Mouse (Mus musculus) fat pad, adult 2 months (tissue): ENCODE measurements around the gene Tmem72.

Experiments used
- DNase-seq: peaks from one replicate; pipeline ENCODE4 v3.0.0-alpha.2; 2011; ENCODE audit warnings: low read depth, low spot score; ENCODE audit errors: extremely low read depth

The Tmem72 gene

DNA sequence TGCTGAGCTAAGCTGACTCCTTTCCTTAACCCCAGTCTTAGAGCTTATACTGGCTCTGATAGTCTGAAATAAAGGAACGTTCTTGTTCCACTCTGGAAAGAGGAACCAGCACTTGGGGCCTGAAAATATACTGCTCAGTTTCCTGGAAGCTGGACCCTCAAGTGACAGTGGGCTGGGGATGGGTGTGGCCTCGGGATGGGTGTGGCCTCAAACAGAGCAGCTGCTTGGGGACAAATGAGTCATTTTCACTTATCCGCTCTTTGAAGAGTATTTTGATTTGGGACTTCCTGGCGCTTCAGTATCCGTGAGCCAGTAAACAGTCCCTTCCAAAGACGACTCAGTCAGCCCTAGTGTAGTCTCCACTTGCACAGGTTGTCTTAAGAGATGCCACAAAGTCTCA, 34.4 kb downstream of the Tmem72 start:
- no peak for DNase-seq

DNA sequence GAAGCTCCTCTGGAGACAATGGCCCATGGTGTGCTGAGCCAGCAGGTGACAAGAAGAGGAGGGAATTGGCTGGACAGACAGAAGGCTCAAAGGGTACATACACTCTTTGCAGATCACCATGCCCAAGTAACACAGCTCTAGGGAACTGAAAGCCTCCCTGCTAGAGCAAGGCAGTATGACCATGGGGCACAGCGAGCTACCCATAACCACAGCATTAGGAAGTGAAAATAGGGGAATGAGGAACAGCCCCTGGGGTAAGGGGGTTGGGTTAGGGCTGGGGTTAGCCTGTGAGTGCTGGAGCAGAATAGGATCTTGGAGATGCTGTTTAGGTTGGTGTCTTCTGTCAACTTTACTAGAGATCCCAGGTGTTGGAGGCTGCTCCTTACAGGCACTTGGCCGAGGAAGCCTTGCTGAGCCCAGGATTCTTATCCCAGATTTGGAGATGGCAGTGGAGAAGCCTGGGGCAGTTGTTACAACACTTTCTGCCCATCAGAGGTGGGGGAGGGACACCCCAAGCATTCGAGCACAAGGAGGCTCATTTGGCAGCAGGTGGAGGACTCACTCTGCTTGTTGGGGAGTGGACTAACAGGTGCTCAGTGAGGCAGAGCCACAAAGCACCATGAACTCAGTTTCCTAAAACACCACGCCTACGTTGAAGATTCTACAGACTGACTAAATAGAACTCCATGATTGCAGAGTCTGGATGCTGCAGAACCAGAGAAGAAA, 37.0 kb downstream of the Tmem72 start:
- no peak for DNase-seq

DNA sequence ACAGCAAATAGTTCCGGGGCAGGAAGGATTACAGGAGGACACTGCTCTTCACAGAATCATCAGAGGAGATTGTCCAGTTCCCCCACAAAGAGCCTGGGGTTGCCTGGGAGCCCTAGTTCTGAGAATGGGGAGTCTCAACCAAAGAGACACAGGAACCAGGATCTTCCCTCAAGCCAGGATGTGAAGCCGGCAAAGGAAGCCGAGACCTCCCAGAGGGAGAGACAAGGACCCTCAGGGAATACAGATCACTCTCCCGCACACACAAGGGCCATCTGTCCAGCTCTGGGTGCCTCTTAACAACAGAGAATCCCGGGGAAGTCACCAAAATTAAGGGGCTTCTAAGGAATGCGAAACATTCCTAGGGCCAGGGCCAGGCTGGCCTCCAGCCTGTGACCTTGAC, 39.4 kb downstream of the Tmem72 start:
- no peak for DNase-seq

DNA sequence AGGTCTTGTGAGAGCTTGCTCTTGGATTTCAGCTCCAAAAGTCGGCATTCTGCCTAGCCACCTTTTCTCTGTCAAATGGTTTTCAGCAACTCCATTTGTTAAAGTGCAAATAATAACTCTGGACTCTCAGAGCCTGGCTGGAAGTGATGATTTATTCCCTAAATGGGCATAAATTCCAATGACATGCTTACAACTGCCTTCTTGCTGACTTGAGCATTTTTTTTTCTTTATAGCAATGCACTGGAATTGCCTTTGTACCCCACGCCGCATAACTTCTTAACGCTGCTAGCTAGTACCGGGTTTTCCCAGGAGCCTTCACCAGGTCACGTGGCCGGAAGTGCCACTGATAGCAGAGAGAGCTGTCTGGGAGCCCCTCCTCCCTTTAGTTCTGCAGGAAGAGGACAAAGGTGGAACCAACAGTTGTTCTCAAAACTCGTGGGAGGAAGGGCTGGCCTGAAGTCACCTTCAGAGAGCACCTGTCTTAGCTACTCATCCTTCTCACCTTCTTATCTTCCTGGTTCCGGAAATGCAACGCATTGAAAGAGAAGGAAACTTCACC, 40.3 kb downstream of the Tmem72 start:
- DNase-seq = no peak

DNA sequence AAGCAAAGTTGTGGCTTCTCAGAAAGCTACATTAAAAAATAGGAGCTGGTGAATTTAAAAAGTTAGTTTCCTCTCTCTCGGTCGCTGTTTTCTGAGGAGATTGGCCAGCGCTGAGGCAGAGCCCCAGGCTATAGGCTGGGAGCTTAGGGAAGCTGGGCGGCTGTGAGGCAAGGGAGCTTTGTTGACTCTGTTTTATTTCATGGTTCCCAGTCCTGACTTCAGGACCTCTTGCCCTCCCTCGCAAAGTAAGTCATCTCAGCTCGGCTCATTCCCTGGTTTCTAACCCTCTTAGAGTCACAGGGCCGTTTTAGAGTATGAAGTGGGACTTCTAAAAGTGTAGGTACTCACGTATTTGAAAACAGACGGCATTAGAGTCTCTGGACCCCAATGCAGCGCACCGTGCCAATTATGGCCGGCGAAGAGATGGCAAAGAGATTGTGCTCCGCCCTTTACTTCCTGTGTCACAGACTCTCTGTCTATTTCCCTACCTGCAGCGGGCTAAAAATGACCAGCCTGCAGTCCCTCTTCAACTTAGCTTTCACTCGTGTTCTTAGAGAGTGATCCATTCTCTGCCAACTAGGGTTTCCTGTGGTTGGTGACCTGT, 42.3 kb downstream of the Tmem72 start:
- DNase-seq = no peak

DNA sequence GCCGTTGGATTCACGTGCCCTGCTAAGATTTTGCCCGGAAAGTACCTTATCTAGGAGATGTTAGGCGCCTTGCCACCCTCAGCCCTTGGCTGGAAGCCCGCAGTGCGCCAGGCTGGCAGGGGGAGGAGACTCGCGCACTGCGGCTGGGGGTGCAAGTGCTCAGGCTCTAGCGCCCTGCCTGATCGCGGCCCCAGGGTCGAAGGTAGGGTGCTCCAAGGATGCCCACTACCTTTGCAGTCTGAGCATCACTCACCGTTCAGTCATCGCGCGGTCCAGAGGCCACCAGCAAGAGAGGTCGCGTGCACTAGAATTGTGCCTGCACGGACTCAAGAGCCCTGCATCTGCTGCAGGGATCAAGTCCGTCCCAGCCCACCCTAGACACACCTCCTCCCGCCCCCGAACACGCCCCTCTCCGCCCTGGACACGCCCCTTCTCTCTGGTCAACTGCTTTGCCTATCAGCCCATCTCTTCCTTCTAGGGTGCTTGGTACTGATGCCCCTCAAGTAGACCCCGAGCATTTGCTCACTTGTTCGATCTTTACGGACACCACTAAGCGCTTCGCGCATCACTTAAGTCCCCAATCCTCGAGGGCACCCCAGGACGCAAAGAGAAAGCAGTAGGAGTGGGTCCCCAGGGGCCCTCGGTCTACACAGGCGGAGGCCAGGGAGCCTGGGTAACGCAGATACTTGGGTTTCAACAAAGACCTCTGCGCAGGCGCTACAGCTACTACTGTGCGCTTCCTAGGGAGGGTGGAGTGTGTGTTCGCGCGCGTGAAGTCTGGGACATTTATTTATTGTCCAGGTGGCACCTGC, 43.0 kb downstream of the Tmem72 start, which contains the start of gene Rassf4:
Rassf4 (minus strand) TSS at position 482 of the 812 bp plus-strand sequence.
- no peak for DNase-seq

DNA sequence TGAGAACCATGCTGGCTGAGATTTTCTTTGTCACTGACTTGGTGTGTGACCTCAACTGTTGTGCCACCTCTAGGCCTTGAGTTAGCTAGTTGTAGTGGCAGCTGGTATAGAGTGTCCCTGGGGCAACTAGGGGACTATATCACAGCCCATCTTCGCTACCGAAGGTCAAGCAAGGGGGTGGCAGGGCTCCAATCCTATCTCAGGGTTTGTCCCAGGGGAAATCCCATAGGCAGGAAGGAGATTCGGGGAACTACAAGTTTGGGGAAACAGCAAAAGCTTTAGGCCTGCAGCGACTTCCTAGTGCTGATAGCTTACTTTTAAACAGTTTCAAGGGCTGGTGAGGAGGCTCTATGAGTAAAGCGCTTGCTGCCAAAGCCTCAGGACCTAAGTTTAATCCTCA, 44.4 kb downstream of the Tmem72 start:
- no peak for DNase-seq

DNA sequence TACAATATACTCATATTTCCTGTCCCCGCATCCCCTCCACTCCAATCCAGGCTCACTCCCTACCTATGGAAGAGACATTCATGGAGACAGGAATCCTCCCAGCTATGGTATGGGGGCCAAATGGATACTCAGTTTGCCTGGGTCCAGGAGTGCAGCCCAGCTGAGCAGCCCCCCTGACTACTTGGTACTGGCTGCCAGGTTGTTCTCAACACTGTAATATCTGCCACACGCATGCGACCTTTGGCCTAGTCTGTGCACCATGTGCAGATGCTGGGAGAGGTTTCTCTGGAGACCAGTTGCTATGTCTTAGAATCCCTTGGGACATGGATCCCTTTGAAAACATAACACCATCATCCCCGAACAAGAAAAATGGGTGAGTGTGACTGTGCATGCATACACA, 44.9 kb downstream of the Tmem72 start:
- DNase-seq = no peak

DNA sequence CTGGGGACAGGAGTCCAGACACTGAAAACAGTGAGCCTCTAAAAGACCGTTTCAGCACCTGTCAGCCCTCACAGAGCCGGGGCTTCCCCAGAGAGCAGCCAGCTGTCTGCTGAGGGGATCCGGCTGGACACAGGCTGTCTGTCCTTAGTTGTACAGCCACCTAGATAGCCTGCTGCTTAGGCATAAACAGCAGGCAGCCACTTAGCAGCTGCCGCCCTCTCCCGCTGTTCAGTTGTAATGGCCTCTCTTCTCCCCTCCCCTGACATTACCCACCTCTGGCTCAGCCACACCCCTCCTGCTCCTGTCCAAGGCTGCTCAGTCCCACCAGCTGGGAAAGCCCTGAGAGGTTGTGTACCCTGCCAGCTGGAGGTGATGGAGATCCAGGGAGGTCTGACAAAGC, 45.7 kb downstream of the Tmem72 start:
- DNase-seq = no peak

DNA sequence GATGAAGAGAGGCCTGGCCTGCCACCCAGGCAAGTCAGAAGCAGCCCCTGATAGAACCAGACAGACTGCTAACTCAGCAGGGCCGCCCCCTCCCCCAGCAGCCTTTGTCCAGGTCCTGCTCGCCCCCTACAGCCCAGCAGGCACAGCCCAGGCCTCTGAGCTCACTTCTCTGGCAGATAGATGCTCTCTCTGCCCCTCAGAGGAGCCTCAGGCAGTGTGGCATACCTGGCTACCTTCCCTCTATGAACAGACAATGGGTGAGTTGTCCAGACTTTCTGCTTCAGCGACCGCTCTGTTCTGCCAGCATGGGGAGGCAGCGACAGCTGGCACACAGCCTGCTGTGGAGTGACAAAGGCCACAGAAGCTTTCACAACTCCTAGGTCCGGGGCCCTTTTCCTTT, 46.6 kb downstream of the Tmem72 start:
- DNase-seq = no peak

DNA sequence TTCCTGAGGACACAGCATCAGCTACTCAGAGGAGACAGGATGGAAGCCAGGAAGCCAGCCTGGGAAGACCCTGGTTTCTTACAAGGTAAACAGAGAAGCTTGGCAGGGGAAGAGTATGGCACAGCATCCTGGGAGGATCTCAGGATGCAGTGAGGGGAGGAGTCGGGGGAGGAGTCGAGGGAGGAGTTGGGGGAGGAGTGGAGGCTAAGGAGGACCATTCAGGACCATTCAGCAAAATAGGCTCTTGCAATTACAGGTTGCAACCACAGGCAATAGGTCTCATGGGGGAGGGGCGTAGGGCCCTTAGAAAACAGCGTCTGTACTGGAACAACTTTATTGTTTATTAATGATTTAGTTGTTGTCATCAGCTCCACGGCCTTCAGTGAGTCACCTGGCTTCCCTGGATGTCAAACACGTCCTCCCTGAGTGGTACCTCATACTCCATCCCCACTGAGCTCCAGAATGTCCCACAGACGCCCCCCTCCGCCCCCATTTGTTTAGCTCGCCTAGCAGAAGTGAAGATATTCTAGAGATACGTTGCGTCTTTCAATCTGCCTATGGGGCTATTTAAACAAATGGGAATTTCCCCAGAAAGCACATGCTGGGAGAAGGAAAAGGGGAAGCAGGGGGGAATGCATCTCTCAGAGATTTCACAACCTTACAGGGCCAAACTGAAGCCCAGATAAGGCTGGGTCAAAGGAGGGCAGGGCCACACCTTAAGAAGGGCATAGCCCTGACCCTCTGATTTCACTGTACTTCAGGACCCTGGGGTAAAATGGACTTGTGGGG, 47.8 kb downstream of the Tmem72 start:
- DNase-seq = no peak

DNA sequence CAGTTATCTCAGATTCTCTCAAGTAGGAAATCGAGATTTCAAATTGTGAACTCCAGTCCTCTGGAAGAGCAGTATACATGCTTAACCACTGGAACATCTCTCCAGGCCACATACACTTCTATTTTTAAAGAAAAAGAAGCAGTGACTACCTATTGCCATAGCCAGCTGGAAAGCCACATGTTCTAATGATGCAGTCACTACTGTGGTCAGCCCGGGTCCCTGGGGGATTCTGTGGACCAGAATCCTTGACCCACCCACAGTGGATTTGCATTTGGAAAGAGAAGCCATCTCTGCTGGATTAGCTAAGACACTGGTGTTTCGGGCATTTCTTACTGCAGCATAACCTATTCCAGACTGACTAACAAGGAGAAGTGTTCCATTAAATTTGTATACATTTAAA, 49.3 kb downstream of the Tmem72 start:
- DNase-seq = no peak

DNA sequence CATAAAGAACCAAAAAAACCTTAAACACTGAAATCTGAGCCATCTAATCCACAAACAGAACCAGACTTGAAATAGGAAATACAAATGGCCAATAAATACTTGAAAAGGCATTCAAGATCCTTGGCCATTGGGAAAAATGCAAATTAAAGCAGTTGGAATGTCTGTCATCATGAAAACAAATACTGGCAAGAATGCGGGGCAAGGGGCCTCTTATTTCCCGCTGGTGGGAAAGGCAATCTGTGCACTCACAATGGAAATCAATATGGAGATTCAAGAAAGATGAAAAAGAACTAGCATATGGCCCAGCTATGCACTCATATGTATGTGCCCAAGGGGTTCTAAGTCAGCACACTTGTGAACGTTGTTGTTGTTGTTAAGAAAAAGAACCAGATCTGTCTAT, 49.8 kb downstream of the Tmem72 start:
- no peak for DNase-seq

DNA sequence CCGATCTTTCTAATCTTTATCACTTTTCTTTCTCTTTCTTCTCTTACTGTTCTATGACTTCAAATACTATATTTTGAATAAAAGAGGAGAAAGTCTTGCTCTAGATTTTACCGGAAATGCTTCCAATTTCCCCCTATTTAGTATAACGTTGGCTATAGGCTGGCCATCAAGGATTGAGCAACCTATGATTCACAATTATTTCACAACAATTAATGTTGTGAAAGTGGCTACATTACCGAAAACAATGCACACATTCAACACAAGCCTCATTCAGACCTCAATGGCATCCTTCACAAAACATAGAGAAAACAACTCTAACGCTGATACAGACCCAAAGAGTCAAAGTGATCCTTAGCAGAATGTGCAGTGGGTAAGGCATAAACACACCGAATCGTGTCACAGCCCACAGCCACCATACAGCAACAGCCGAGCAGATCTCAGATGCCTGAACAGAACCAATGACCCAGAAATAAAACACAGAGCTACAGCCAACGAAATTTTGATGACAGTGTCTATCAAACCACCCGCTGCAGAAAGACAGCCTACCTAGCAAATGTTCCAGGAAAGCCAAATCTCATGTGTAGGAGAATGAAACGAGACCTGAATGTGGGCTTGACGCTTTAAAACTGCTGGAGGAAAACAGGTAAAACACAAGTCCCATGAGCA, 50.5 kb downstream of the Tmem72 start:
- no peak for DNase-seq

DNA sequence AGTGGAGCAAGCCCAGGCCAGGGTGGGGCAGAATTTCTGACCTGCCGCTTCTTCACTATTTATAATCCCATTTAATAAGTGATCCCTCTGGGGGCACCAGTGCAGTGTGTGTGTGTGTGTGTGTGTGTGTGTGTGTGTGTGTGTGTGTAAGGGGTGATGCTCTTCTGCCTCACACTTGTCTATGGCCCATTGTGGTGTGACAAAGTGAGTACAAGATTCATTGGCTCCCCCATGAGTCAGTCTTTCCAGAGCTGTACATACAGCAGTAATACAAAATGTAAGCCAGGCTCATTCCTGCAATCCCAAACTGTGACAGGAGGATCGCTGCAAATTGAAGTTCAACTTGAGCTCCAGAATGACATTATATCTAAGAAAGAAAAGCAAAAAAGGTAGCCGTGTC, 51.9 kb downstream of the Tmem72 start:
- DNase-seq = no peak

DNA sequence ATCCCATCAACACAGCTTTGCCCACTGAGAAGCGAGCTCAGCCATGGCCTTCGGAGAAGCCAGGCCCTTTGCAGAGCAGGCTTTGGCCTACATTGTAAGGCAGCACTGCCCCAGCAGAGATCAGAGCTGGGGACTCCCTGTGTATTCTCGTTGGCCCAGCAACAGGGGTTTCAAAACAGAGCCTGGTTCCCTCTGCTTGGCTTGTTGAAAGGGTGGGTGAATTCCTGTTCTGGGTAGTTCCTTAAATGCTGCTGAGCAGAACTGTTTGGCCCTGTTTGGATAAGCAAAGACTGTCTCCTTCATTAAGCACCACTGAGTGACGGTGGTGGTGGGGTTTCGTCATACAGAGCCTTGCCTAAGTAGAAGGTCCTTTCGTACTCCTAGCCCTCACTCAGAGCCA, 52.7 kb downstream of the Tmem72 start:
- DNase-seq = no peak

DNA sequence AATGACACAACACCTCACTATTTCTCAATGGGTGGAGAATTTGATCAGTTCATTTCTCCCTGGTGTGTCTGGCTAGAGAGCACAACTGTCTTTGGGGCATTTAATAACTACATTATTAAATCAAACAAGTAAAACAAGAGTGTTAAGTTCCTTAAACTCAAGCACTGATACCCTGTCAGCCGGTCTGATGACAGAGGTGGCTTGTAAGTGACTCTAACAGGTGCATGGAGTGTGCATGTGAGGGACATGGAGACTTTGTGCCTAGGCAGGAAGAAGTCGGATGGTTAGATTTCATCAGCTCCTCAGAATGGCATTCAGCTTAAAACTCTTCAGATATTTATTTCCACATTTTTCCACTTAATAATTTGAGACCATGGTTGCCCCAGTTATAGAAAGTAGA, 53.3 kb downstream of the Tmem72 start:
- no peak for DNase-seq

DNA sequence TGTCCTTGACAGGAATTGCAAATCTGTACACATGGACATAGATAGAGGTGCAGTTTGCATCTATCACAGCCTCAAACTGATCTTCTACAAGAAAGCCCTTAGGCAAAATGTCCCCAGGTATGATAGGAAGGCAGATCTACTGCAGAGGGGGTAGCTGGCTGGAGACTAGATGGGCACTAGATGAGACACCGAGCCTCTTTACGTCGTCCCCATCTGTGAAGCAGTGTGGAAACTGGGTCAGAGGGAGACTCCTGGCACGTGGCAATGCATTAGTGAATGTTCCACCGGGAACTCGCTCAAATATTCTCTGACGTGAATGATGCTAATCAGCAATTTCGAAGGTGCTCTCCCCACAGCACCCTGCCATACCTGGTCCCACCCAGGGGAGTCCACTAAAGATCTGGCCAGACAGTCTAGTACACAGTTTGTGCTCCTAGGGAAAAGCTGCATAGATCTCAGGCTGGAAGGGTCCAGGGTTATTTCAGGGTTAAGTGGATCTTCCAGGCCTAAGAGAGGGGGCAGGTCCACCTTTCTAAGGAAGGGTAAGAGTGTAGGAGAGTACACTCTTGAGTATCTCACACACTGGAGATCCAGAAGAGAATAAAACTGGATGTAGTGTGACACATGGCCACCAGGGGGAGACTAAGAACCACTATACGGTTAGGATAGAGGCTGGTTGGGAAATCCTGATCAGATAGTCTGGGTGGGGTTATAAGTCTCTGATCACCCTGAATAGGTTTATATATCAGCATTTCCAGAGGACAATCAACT, 62.8 kb downstream of the Tmem72 start:
- DNase-seq = no peak

DNA sequence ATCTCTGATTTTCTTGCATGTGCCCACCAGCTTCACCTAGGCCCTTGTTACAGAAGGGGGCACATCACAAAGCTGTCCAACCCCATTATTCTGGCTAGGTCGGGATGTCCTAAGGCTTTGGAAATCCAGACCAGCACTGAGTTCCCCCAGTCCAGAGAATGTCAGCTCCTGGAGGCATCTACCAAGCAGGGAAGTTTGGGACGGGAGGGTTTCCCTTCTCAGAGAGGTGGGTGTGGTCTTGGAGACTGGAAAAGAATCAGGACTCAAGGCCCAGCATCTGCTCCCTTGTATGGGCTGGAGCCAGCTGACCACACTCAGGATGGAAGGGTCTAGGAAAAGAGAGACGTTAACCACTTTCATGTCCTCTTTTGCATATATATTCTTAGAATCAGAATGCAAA, 63.5 kb downstream of the Tmem72 start:
- no peak for DNase-seq
